Mouse (Mus musculus): ENCODE measurements at regions not wholly inside any gene's neighbourhood (a gene's known extent, or its start where the extent isn't known, plus 50 kb on each side); places are given as distances from the start of the nearest gene placed in this dataset.

- 80% methylated on average over 2 of the region's 2 CpGs for WGBS
- H3K4me1 ChIP-seq (ENCODE audit: control insufficient read depth, insufficient read depth, low read length), result no peaks in the 10 kb centered on the region
- DNase-seq (ENCODE audit: low spot score, missing footprints), result no peak
- no peak overlapping the region for H3K9ac ChIP-seq (ENCODE audit: low read length)
- ATAC-seq (ENCODE audit: low FRiP score), result no peak
- no peaks in the 10 kb centered on the region for H3K9me3 ChIP-seq (ENCODE audit: control insufficient read depth, low read length)
- H3K4me2 ChIP-seq, result no peak overlapping the region
- H3K36me3 ChIP-seq (ENCODE audit: control insufficient read depth, insufficient read depth, low read length), result no peaks in the 10 kb centered on the region
- no peak overlapping the region for H3K4me3 ChIP-seq (ENCODE audit: low read depth, low read length)
- H3K27me3 ChIP-seq (ENCODE audit: control insufficient read depth, insufficient read depth, low read length), result no peaks in the 10 kb centered on the region
- H3K27ac ChIP-seq (ENCODE audit: low read depth, low read length), result no peak overlapping the region
Observed at GRCm38 (mm10) chr14:85965139-85965538, 1175.9 kb downstream of the Diaph3 start.

GRCm38 (mm10) chr14:85945707-85946313 is 1195.2 kb downstream of the Diaph3 start:
- H3K27me3 ChIP-seq (ENCODE audit: control insufficient read depth, insufficient read depth, low read length), result no peaks in the 10 kb centered on the region
- H3K27ac ChIP-seq (ENCODE audit: low read depth, low read length), result no peak overlapping the region
- no peak overlapping the region for H3K9ac ChIP-seq (ENCODE audit: low read length)
- H3K9me3 ChIP-seq (ENCODE audit: control insufficient read depth, low read length), result no peaks in the 10 kb centered on the region
- WGBS, result 84% methylated on average over 3 of the region's 3 CpGs
- H3K4me2 ChIP-seq, result no peak overlapping the region
- no peaks in the 10 kb centered on the region for H3K4me1 ChIP-seq (ENCODE audit: control insufficient read depth, insufficient read depth, low read length)
- no peak overlapping the region for H3K4me3 ChIP-seq (ENCODE audit: low read depth, low read length)
- DNase-seq (ENCODE audit: low spot score, missing footprints) (no peak), ATAC-seq (ENCODE audit: low FRiP score) (no peak)
- no peaks in the 10 kb centered on the region for H3K36me3 ChIP-seq (ENCODE audit: control insufficient read depth, insufficient read depth, low read length)

DNA sequence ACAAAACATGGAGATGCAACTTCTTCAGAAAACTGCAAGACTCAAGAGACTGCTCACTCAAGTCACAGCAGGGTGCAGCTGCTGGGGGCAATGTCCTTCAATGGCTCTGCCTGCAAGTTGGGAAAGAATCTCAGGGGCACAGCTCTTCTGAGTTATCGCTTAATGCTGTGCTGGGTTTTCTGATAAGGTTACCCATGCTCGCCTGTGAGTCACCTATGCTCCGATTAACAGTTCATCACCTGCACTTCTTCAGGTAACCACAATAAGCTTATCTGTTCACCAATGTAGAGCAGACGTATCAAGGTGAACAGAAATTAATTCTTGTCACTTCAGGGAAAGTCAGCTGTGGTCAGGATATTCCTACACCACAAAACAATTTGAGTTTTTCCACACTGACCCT is 1198.2 kb downstream of the Diaph3 start:
- Histone ChIP-seq H3K9ac (ENCODE audit: low read length) (no peak overlapping the region), H3K36me3 (ENCODE audit: control insufficient read depth, insufficient read depth, low read length) (no peaks in the 10 kb centered on the region), H3K4me3 (ENCODE audit: low read depth, low read length) (no peak overlapping the region), H3K4me1 (ENCODE audit: control insufficient read depth, insufficient read depth, low read length) (no peaks in the 10 kb centered on the region), H3K9me3 (ENCODE audit: control insufficient read depth, low read length) (no peaks in the 10 kb centered on the region), H3K4me2 (no peak overlapping the region), H3K27ac (ENCODE audit: low read depth, low read length) (no peak overlapping the region), H3K27me3 (ENCODE audit: control insufficient read depth, insufficient read depth, low read length) (no peaks in the 10 kb centered on the region)
- peak; percentile 85 for DNase-seq (ENCODE audit: low spot score, missing footprints)
- no peak for ATAC-seq (ENCODE audit: low FRiP score)
- WGBS, result 87% methylated on average over 4 of the region's 4 CpGs

DNA sequence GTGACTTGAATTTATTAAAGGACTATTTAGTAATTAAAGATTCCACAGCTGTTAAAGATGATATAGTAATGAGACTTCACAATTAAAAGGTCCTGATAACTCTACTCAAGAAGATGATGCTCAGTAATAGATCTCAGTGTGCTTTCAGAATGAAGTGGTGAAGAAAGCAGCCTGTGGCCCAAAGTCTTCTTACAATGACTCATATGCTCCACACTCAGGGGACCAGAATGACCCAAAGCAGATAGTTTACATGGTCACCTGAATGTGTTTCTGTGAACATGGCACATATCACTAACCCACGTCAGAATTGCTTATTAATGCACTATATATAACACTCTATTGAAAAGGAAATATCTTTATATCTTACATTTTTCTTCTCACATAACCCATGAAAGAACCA is 1200.5 kb downstream of the Diaph3 start:
- no peak for ATAC-seq (ENCODE audit: low FRiP score)
- 84% methylated on average over 1 of the region's 1 CpGs for WGBS
- no peak overlapping the region for H3K9ac ChIP-seq (ENCODE audit: low read length)

DNA sequence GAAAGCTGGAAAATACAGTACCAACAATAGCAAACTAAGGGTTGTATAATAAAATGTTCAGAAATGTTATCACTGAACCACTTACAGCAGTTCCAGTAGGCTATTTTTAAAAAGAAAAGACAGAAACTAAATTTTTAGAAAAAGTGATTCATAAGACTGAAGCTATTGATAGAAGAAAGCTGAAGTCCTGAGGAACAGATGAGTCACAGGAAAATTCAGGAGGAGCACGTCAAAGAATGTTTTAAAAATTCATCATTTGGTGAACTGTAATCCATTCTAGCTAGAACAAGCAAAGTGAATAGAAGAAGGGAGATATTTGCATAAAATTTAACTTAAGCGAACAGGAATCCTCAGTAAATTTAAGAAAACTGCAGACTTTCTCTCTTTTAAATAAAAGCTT is 1205.9 kb downstream of the Diaph3 start:
- Histone ChIP-seq H3K9me3 (ENCODE audit: control insufficient read depth, low read length) (no peaks in the 10 kb centered on the region), H3K27ac (ENCODE audit: low read depth, low read length) (no peak overlapping the region), H3K4me2 (no peak overlapping the region), H3K36me3 (ENCODE audit: control insufficient read depth, insufficient read depth, low read length) (no peaks in the 10 kb centered on the region), H3K27me3 (ENCODE audit: control insufficient read depth, insufficient read depth, low read length) (no peaks in the 10 kb centered on the region), H3K9ac (ENCODE audit: low read length) (no peak overlapping the region), H3K4me1 (ENCODE audit: control insufficient read depth, insufficient read depth, low read length) (no peaks in the 10 kb centered on the region), H3K4me3 (ENCODE audit: low read depth, low read length) (no peak overlapping the region)
- DNase-seq (ENCODE audit: low spot score, missing footprints) (no peak), ATAC-seq (ENCODE audit: low FRiP score) (no peak)
- WGBS, result 83% methylated on average over 2 of the region's 2 CpGs

More for the DNA sequence above, 1200.5 kb downstream of the Diaph3 start:
- H3K4me3 ChIP-seq (ENCODE audit: low read depth, low read length), result no peak overlapping the region
- no peaks in the 10 kb centered on the region for H3K4me1 ChIP-seq (ENCODE audit: control insufficient read depth, insufficient read depth, low read length)
- no peaks in the 10 kb centered on the region for H3K9me3 ChIP-seq (ENCODE audit: control insufficient read depth, low read length)
- H3K36me3 ChIP-seq (ENCODE audit: control insufficient read depth, insufficient read depth, low read length), result no peaks in the 10 kb centered on the region
- H3K27ac ChIP-seq (ENCODE audit: low read depth, low read length), result no peak overlapping the region
- no peak overlapping the region for H3K4me2 ChIP-seq
- DNase-seq (ENCODE audit: low spot score, missing footprints), result no peak
- H3K27me3 ChIP-seq (ENCODE audit: control insufficient read depth, insufficient read depth, low read length), result no peaks in the 10 kb centered on the region

- H3K4me1 ChIP-seq (ENCODE audit: control insufficient read depth, insufficient read depth, low read length), result no peaks in the 10 kb centered on the region
- DNase-seq (ENCODE audit: low spot score, missing footprints) (no peak), ATAC-seq (ENCODE audit: low FRiP score) (peak; percentile 58; the same call in 1 of the 2 replicates)
- H3K36me3 ChIP-seq (ENCODE audit: control insufficient read depth, insufficient read depth, low read length), result no peaks in the 10 kb centered on the region
- no peak overlapping the region for H3K4me2 ChIP-seq
- no peak overlapping the region for H3K9ac ChIP-seq (ENCODE audit: low read length)
- no peak overlapping the region for H3K27ac ChIP-seq (ENCODE audit: low read depth, low read length)
- WGBS, result 52% methylated on average over 5 of the region's 5 CpGs
- no peak overlapping the region for H3K4me3 ChIP-seq (ENCODE audit: low read depth, low read length)
- H3K9me3 ChIP-seq (ENCODE audit: control insufficient read depth, low read length), result no peaks in the 10 kb centered on the region
- no peaks in the 10 kb centered on the region for H3K27me3 ChIP-seq (ENCODE audit: control insufficient read depth, insufficient read depth, low read length)
Observed at GRCm38 (mm10) chr14:85930387-85930786, 1210.6 kb downstream of the Diaph3 start.

DNA sequence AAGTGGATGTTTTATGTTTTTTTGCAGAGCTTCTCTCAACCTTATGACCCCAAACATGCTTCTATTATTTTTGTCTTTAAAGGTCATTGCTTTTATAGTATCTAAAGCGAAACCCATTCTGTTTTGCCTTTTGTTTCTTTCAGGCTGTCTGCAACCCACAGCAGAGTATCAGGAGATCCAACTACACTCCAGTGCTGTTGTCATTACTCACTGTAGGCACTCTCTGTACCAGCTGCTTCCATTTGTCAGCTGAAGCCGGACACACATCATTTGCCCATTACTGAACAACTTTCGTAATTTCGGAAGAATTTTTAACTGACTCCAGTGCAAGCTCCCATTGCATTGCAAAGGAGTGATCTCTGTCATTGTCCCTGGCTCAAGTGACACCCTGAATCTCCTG is 1222.1 kb downstream of the Diaph3 start:
- Histone ChIP-seq H3K4me2 (no peak overlapping the region), H3K27me3 (ENCODE audit: control insufficient read depth, insufficient read depth, low read length) (no peaks in the 10 kb centered on the region), H3K4me1 (ENCODE audit: control insufficient read depth, insufficient read depth, low read length) (no peaks in the 10 kb centered on the region), H3K27ac (ENCODE audit: low read depth, low read length) (no peak overlapping the region), H3K9ac (ENCODE audit: low read length) (no peak overlapping the region), H3K4me3 (ENCODE audit: low read depth, low read length) (no peak overlapping the region), H3K36me3 (ENCODE audit: control insufficient read depth, insufficient read depth, low read length) (no peaks in the 10 kb centered on the region), H3K9me3 (ENCODE audit: control insufficient read depth, low read length) (no peaks in the 10 kb centered on the region)
- WGBS, result 60% methylated on average over 4 of the region's 4 CpGs
- 0 out of 2 replicates have a peak, but pooled peaks have one; percentile 55 for ATAC-seq (ENCODE audit: low FRiP score)
- no peak for DNase-seq (ENCODE audit: low spot score, missing footprints)

DNA sequence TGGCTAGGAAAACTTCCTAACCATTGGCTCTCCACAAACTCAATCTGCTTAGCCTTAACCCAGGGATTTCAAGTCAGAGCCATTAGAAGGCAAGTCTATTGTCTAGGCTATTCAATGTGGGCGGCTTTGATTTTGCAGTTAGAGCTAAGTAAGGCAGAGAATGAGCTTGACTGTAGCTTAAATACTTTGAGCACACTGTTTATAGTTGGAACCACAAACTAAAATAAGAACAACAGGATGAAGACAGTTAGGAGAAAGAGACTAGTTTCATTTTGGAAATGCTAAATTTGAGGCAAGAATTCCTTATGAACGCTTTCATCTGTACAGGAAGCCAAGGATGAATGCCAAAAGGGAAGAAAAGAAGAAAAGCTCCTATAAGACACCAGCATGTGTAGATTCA is 1225.3 kb downstream of the Diaph3 start:
- no peak overlapping the region for H3K27ac ChIP-seq (ENCODE audit: low read depth, low read length)
- ATAC-seq (ENCODE audit: low FRiP score) (no peak), DNase-seq (ENCODE audit: low spot score, missing footprints) (no peak)
- no peaks in the 10 kb centered on the region for H3K36me3 ChIP-seq (ENCODE audit: control insufficient read depth, insufficient read depth, low read length)
- H3K9me3 ChIP-seq (ENCODE audit: control insufficient read depth, low read length), result no peaks in the 10 kb centered on the region
- 58% methylated on average over 2 of the region's 2 CpGs for WGBS
- H3K4me3 ChIP-seq (ENCODE audit: low read depth, low read length), result no peak overlapping the region
- no peak overlapping the region for H3K9ac ChIP-seq (ENCODE audit: low read length)
- H3K4me1 ChIP-seq (ENCODE audit: control insufficient read depth, insufficient read depth, low read length), result no peaks in the 10 kb centered on the region
- H3K27me3 ChIP-seq (ENCODE audit: control insufficient read depth, insufficient read depth, low read length), result no peaks in the 10 kb centered on the region
- no peak overlapping the region for H3K4me2 ChIP-seq

DNA sequence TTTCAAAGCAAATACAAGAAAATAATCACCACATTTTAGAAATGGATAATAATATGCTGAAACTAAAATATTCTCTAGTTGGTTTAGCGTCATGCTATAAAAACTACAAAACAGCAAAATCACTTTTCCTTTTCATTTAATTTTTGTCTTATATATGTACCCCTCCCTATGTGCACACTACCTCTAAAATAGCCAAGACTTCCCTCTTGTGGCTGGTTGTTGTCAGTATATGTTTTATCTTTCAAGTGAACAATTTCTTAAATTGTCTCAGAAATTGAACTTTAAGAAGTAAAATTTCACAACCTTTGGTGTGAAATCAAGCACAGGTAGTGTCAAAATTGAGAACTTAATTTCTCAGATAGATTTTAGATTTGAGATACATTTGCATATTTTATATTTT is 1243.1 kb downstream of the Diaph3 start:
- H3K4me1 ChIP-seq (ENCODE audit: control insufficient read depth, insufficient read depth, low read length), result no peaks in the 10 kb centered on the region
- H3K4me2 ChIP-seq, result no peak overlapping the region
- WGBS, result 84% methylated on average over 1 of the region's 1 CpGs
- no peak overlapping the region for H3K27ac ChIP-seq (ENCODE audit: low read depth, low read length)
- H3K9me3 ChIP-seq (ENCODE audit: control insufficient read depth, low read length), result no peaks in the 10 kb centered on the region
- H3K4me3 ChIP-seq (ENCODE audit: low read depth, low read length), result no peak overlapping the region
- no peak overlapping the region for H3K9ac ChIP-seq (ENCODE audit: low read length)
- ATAC-seq (ENCODE audit: low FRiP score) (no peak), DNase-seq (ENCODE audit: low spot score, missing footprints) (no peak)
- H3K27me3 ChIP-seq (ENCODE audit: control insufficient read depth, insufficient read depth, low read length), result no peaks in the 10 kb centered on the region
- no peaks in the 10 kb centered on the region for H3K36me3 ChIP-seq (ENCODE audit: control insufficient read depth, insufficient read depth, low read length)

Data from midbrain, embryonic 11.5 days (tissue).